Mouse (Mus musculus) forebrain, embryonic 14.5 days (tissue): ENCODE results near the gene Kctd18. TPM values are rescaled to one million over a fixed set of nuclear protein-coding genes. Genes with fewer than 3 reads are reported as not detected.

Experiments used
- ATAC-seq: fragments of 200-750 bp; cut with Nextera tagmentation; 2 replicates; pipeline ENCODE4 v1.8.0; 2017; ENCODE audit warnings: mild to moderate bottlenecking, moderate library complexity
- DNase-seq: peaks from one replicate; pipeline ENCODE4 v3.0.0-alpha.2; 2015; ENCODE audit warnings: low spot score
- H3K27ac ChIP-seq: fragments of 300-500 bp; sonication (generic); 2 replicates; pipeline ENCODE4 v1.5.1; 2014; ENCODE audit warnings: low read depth, mild to moderate bottlenecking, control low read depth, low read length, moderate library complexity
- H3K27me3 ChIP-seq: fragments of 300-500 bp; sonication (generic); replicated peaks from 2 replicates; pipeline ENCODE4 v1.6.1; 2014; ENCODE audit warnings: low read length, control low read depth, mixed read lengths; ENCODE audit not compliant: control insufficient read depth, insufficient read depth
- H3K36me3 ChIP-seq: fragments of 300-500 bp; sonication (generic); 2 replicates; pipeline ENCODE4 v1.6.1; 2014; ENCODE audit warnings: low read length, control low read depth; ENCODE audit not compliant: control insufficient read depth, insufficient read depth
- H3K4me1 ChIP-seq: fragments of 300-500 bp; sonication (generic); 2 replicates; pipeline ENCODE4 v1.6.1; 2014; ENCODE audit warnings: antibody characterized with exemption, low read length, control low read depth; ENCODE audit not compliant: control insufficient read depth, insufficient read depth
- H3K4me2 ChIP-seq: fragments of 300-500 bp; sonication (generic); 2 replicates; pipeline ENCODE4 v1.6.1; 2014; ENCODE audit warnings: mild to moderate bottlenecking, control low read depth, low read length
- H3K4me3 ChIP-seq: fragments of 300-500 bp; sonication (generic); 2 replicates; pipeline ENCODE4 v1.5.1; 2014; ENCODE audit warnings: low read depth, low read length, control low read depth
- H3K9ac ChIP-seq: fragments of 300-500 bp; sonication (generic); 2 replicates; pipeline ENCODE4 v1.6.1; 2014; ENCODE audit warnings: mild to moderate bottlenecking, low read length, control low read depth, moderate library complexity
- H3K9me3 ChIP-seq: fragments of 300-500 bp; sonication (generic); replicated peaks from 2 replicates; pipeline ENCODE4 v1.6.1; 2016; ENCODE audit warnings: low read length, control low read depth, mixed read lengths; ENCODE audit not compliant: control insufficient read depth
- WGBS: fragments of 180-500 bp; shearing (Covaris S2); extraction: QIAGEN DNeasy Blood & Tissue Kit; methylation state at CpG from one replicate; pipeline ENCODE4 v1.1.7; 2014; 5-methylcytosine and 5-hydroxymethylcytosine counted together
- polyA plus RNA-seq: library from polyadenylated mRNA; unstranded; fragments of >200 nt; fragmentation: Nextera tagmentation; extraction: Ambion mirVana; gene quantifications from 2 replicates; pipeline ENCODE4 v1.2.1, GENCODE M21; 2014

Gene Kctd18
- polyA plus RNA-seq, 1 experiment from 2014 or later, result 22.6 TPM

GRCm38 (mm10) chr1:57905912-57906311 is 112.8 kb downstream of the Kctd18 start:
- Histone ChIP-seq H3K27me3 (no peaks in the 10 kb centered on the region), H3K9me3 (no peaks in the 10 kb centered on the region), H3K36me3 (no peaks in the 10 kb centered on the region; the same call in 1 of the 2 replicates), H3K4me1 (no peaks in the 10 kb centered on the region), H3K27ac (no peak overlapping the region), H3K4me2 (no peak overlapping the region), H3K9ac (no peak overlapping the region), H3K4me3 (no peak overlapping the region)
- no peak for ATAC-seq
- WGBS, result 88% methylated on average over 3 of the region's 3 CpGs
- DNase-seq, result no peak

Other genes starting within 250 kb of the Kctd18 start
- 45.4 and 54.5 TPM in 2 replicates for gene Spats2l, start 244.8 kb downstream of the Kctd18 start, polyA plus RNA-seq
- gene Sgo2a, start 23.0 kb downstream of the Kctd18 start, polyA plus RNA-seq, result 11.0 and 12.2 TPM in 2 replicates
- 0.08 and 0.19 TPM in 2 replicates for gene Aox1, start 11.0 kb upstream of the Kctd18 start, polyA plus RNA-seq
- gene Aox3, start 94.2 kb upstream of the Kctd18 start, polyA plus RNA-seq, result 0.11 and 0.35 TPM in 2 replicates
- 0.80 and 0.96 TPM in 2 replicates for gene Aox4, start 191.4 kb upstream of the Kctd18 start, polyA plus RNA-seq